8 mouse cellular contexts compared by ENCODE assay signal in the genomic region with DNA sequence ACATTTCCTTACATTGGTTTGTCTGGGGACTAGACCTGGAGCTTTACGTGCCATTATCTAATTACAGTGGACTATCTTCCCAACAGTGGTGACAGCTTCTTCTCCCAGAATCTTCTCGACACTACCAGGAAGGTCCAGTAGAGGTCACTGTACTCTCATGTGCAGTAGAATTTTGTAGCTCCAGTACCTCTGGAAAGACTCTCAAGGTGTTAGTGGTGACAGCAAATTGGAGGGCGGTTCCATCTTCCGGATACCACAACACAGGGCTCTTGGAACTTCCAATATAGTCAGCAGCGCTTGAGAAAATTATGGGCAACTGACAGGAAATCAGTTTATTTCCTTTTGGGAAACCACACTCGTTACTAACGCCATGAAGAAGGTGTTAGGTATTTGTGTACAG. TPM values are rescaled to one million over a fixed set of nuclear protein-coding genes. Genes with fewer than 3 reads are reported as not detected.
A peak's percentile ranks its signal among the peaks of the same experiment; 100 is the strongest.
DNase-seq lines count a peak whose midpoint lies in the region; ATAC-seq and TF ChIP-seq lines count a peak whose summit lies in the region.

No protein-coding gene starts in this region.

- no peak overlapping the region for H3K4me2 ChIP-seq in hindbrain, postnatal 0 days (ENCODE audit: low read depth, low read length)
- no peak overlapping the region for H3K4me2 ChIP-seq in neural tube, embryonic 11.5 days (ENCODE audit: low read depth)

- H3K4me1 ChIP-seq in hindbrain, postnatal 0 days (ENCODE audit: insufficient read depth, low read length) = no peaks in the 10 kb centered on the region
- no peaks in the 10 kb centered on the region for H3K4me1 ChIP-seq in neural tube, embryonic 11.5 days (ENCODE audit: control insufficient read depth, insufficient read depth, low read length)

- no peak overlapping the region for H3K9ac ChIP-seq in hindbrain, postnatal 0 days (replicated peaks; ENCODE audit: low read length)
- H3K9ac ChIP-seq in neural tube, embryonic 11.5 days (ENCODE audit: low read length) = no peak overlapping the region

- TF ChIP-seq CTCF in hindbrain, postnatal 0 days (IDR thresholded peaks at IDR 0.05; ENCODE audit: low read depth) = peak; percentile 86

- 0 out of 2 replicates have a peak, but pooled peaks have one; percentile 24 for ATAC-seq in hindbrain, postnatal 0 days
- ATAC-seq in neural tube, embryonic 11.5 days (ENCODE audit: insufficient read depth, low FRiP score, low TSS enrichment) = no peak

- H3K27me3 ChIP-seq in hindbrain, postnatal 0 days (ENCODE audit: insufficient read depth, low read length) = 0 out of 2 replicates have a peak, but pooled peaks cover 4% of the 10 kb centered on the region
- no peaks in the 10 kb centered on the region for H3K27me3 ChIP-seq in neural tube, embryonic 11.5 days (ENCODE audit: control insufficient read depth, insufficient read depth, low read length)

- no peaks in the 10 kb centered on the region for H3K36me3 ChIP-seq in hindbrain, postnatal 0 days (ENCODE audit: insufficient read depth, low read length)
- H3K36me3 ChIP-seq in neural tube, embryonic 11.5 days (ENCODE audit: control insufficient read depth, insufficient read depth, low read length) = no peaks in the 10 kb centered on the region

- H3K4me3 ChIP-seq in hindbrain, postnatal 0 days (ENCODE audit: low read length) = no peak overlapping the region
- H3K4me3 ChIP-seq in neural tube, embryonic 11.5 days (ENCODE audit: low read depth, low read length) = no peak overlapping the region

- no peaks in the 10 kb centered on the region for H3K9me3 ChIP-seq in hindbrain, postnatal 0 days (ENCODE audit: low read length)
- H3K9me3 ChIP-seq in neural tube, embryonic 11.5 days (ENCODE audit: control insufficient read depth, low read length) = no peaks in the 10 kb centered on the region

- 43% methylated on average over 7 of the region's 7 CpGs for WGBS in hindbrain, postnatal 0 days
- WGBS in neural tube, embryonic 11.5 days = 47% methylated on average over 7 of the region's 7 CpGs

- intact Hi-C loops in left cerebral cortex, postnatal 4 days (cut with DNase I) = loop anchor here (5.0 kb wide), 1 partner anchor 299 kb away; no protein-coding TSS in a partner anchor

- peak; percentile 17 to 58 for DNase-seq in urinary bladder, adult 18-20 months (ENCODE audit: low spot score in 2 of 2)
- no peak for DNase-seq in urinary bladder, postnatal 10 days (ENCODE audit: low spot score)
- peak; percentile 83 for DNase-seq in adrenal gland, postnatal 10 days
- DNase-seq in embryo, embryonic 11.5 days (ENCODE audit: low read depth, low spot score) = peak; percentile 54
- peak; percentile 80 for DNase-seq in hindbrain, postnatal 0 days (ENCODE audit: low spot score)
- DNase-seq in left cerebral cortex, postnatal 4 days = peak; percentile 67
- DNase-seq in neural tube, embryonic 11.5 days (ENCODE audit: low spot score) = peak; percentile 58
- DNase-seq in thymus, postnatal 4 days = peak; percentile 79

- H3K27ac ChIP-seq in hindbrain, postnatal 0 days = no peak overlapping the region
- no peak overlapping the region for H3K27ac ChIP-seq in neural tube, embryonic 11.5 days (ENCODE audit: low read depth, low read length)

RNA-seq across cellular contexts. Expression of a gene that starts 12.7 kb away (rescaled TPM):
- total RNA-seq in adrenal gland, postnatal 10 days (2021) = not detected
- 0.22 and 0.26 TPM in 2 replicates for total RNA-seq in hindbrain, postnatal 0 days (2014; rRNA removed)
- 0.39 and 0.43 TPM in 2 replicates for polyA plus RNA-seq in hindbrain, postnatal 0 days (2015; fragmentation: Nextera tagmentation; extraction: Ambion mirVana)
- under 1 TPM; 0.14 to 0.18 TPM for total RNA-seq in left cerebral cortex, postnatal 4 days (2021)
- polyA plus RNA-seq in neural tube, embryonic 11.5 days (2014; fragmentation: Nextera tagmentation; extraction: Ambion mirVana) = 6.4 and 9.1 TPM in 2 replicates
